Mouse (Mus musculus): Measurements from ENCODE around the gene Dhx8.

Gene Dhx8

DNA sequence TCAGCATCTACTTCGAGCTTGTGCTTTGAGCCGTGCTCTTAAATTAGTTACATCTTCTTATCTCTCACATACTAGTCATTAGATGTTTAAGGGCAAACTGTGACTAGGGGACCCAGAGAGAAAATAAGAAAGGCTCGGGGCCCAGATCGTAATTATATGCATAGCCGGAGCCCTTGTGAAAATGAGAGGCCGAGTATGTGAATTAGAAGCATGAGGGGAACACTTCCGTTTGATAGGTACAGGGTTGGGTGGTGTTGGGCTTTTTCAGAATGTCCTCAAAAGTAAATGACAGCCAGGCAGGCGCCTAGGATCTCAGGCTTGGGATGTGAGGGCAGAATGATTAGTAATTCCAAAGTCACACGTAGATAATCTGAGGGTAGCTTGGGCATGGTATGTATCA lies 877 bp downstream of the Dhx8 start:
- DNase-seq (ENCODE audit: low read depth, low spot score), result no peak

DNA sequence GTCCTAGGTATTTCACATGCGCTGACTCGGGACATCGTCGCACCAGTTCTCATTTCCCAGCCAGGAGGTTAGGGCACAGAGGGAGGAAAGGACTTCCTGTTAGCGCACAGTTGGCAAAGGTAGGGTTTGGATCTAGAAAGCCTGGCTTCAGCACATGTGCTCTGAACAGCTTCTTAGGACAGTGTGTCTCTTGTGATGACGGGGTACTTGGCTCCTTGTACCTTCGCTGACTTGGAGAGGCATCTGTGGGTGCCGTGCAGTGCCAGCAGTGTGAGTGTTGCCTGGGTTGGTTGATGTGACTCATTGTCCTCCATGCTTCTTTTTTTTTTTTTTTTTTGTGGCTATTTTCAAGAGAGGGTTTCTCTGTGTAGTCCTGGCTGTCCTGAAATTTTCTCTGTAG lies 23.9 kb downstream of the Dhx8 start:
- no peak for DNase-seq (ENCODE audit: low read depth, low spot score)

DNA sequence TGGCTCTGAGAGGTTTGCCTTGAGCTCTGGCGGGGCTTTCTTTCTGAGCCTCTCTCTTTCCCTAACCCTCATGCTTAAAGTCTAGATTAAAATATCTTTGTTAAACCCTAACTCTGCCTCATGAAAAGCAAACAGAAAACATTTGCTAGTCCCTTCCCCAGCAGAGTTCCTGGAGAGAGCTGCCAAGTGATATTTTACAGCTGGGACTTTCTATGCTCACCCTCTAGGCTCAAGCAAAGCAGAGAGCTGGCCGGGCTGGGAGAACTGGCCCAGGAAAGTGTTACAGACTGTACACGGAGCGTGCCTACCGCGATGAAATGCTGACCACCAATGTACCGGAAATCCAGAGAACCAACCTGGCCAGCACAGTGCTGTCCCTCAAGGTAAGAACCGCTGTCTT lies 24.6 kb downstream of the Dhx8 start:
- no peak for DNase-seq (ENCODE audit: low read depth, low spot score)

DNA sequence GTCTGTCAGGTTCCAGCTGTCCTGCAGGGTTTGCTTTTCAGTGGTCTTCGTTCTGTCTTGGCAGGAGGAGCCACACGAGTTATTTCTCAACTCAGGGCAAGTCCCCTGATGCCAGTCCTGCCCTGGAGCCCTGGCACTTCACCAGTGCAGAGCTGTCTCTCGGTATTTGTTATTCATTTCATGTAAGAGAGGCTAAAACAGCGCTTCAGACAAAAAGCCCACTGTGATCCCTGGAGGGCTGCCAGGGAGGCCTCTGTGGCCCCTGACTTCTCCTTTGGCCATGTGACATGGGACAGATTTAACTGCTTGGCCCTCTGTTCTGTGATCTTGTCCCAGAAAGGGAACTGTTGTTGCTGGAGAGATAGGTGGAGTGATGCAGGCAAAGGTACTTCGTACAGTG lies 25.7 kb downstream of the Dhx8 start:
- no peak for DNase-seq (ENCODE audit: low read depth, low spot score)

GRCm38 (mm10) chr11:101759530-101759929 lies 26.8 kb downstream of the Dhx8 start:
- no peak for DNase-seq (ENCODE audit: low read depth, low spot score)

GRCm38 (mm10) chr11:101763723-101764122 lies 31.0 kb downstream of the Dhx8 start:
- no peak for DNase-seq (ENCODE audit: low read depth, low spot score)

- no peak for DNase-seq (ENCODE audit: low read depth, low spot score)
Observed at GRCm38 (mm10) chr11:101764546-101764945, 31.8 kb downstream of the Dhx8 start.

DNA sequence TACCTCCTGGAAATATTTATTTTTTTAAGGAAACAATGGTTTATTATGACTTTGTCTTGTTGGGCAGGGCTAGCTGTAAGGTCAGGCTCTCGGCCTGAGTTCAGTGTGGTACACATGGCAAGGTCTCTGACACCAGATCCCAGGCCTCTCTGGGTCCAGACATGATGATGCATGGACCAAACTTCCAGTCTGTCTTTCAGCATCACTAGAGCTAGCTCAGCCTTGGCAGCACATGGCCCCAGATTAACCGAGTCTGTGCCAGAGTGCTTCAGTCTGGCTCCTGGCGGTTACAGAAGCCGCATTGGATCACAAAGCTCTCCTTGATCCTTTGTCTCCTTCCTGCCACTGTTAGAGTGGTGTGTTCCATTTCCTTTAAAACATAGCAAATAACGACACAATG lies 34.6 kb downstream of the Dhx8 start:
- DNase-seq (ENCODE audit: low read depth, low spot score), result no peak

DNA sequence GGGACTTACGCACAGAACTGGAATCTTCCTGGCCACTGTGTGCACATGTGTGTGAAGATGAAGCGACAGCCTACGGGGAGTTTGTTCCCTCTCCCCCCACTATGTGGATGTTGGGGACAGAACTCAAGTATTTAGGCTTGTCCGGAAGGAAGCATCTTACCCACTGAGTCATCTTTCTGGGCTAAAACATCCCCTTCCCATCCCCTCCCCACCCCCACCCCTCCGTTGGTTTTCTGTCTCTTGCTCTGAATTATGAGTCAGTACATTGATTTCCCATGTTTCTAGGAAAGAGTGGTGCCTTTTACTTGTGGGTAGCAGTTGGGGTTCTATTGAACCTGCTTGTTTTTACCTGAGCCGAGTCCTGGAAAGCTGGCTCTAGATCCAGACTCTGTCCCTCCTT lies 36.0 kb downstream of the Dhx8 start:
- DNase-seq (ENCODE audit: low read depth, low spot score), result no peak

GRCm38 (mm10) chr11:101770266-101770665 lies 37.5 kb downstream of the Dhx8 start:
- no peak for DNase-seq (ENCODE audit: low read depth, low spot score)

GRCm38 (mm10) chr11:101772027-101772426 lies 39.3 kb downstream of the Dhx8 start:
- DNase-seq (ENCODE audit: low read depth, low spot score), result no peak

- DNase-seq (ENCODE audit: low read depth, low spot score), result no peak
Observed at GRCm38 (mm10) chr11:101772449-101772848, 39.7 kb downstream of the Dhx8 start.

- no peak for DNase-seq (ENCODE audit: low read depth, low spot score)
Observed at GRCm38 (mm10) chr11:101776846-101777245, 44.1 kb downstream of the Dhx8 start.

DNA sequence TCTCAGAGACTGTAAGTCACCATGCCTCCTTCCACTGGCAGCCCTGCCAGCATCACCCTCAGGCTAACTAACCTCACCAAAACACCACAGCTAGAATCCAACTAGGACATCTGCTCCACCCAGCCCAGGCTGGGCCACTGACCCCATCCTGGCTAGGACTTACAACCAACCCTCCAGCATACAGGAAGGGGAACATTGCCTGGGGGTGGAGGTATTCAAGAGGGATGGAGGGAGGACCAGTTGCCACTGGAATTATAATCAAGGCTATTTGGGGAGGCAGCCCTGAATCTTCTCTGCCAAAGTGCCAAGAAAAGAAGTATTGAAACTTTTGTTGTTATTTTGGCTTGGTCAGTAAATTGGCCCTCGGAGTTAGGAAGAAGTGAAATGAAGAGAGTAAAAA lies 50.4 kb downstream of the Dhx8 start:
- no peak for DNase-seq (ENCODE audit: low read depth, low spot score)

- DNase-seq (ENCODE audit: low read depth, low spot score), result no peak
Observed at GRCm38 (mm10) chr11:101783584-101783983, 50.9 kb downstream of the Dhx8 start.

DNA sequence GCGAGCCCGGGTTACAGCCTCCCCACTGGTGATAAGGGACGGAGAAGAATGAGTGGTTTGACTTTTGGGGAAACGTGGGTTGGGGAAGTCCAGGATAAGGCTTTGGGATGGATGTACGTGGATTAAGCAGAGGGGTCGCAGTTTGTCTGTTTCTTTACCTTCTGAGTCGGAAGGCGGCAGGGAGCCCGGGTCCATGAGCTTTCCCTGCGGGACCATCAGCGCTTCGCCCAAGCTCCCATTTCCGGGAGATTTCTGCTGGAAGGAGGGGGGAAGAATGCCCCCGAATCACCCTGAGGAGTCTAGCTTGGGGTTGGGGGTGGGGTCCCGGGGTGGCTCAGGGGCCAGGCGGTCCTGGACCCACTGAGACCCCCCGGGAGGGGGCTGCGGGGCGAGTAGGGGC lies 51.4 kb downstream of the Dhx8 start:
- DNase-seq (ENCODE audit: low read depth, low spot score), result no peak

GRCm38 (mm10) chr11:101784488-101785142 lies 51.9 kb downstream of the Dhx8 start:
- DNase-seq (ENCODE audit: low read depth, low spot score), result no peak

DNA sequence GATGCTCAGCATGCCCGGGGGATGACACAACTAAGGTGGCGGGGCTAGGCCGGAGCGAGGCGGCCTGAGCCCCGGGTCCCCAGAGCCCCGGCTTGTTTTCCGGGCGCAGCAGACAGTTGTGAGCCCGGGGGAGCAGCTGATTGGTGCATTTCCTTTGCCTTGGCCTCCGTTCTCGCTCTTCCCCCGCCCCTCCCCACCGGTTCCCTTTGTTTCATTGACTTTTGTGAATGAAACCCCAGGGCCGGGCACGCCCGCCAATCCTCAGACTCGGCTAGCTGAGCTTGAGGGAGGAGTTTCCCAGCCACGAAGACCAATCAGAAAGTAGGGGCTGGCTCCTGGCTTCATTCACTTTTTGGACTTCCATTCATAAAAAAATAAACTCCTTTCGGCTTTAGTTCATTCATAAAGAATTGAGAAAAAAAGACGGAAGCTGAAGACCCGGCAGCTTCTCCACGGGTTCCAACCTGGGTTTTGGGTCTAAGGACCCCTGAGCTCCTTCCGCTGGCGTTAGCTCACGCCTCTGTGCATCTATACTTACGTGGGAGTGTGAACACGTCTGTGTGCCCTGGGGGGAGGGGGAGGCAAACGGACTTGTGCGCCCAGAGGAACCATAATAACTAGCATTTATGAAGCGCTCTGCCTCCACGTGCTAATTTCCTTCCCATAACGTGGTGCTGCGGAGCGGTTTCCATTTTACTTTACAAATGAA lies 52.6 kb downstream of the Dhx8 start, which contains the start of gene Etv4:
Gene Etv4, minus strand, starts transcription at position 229 of the 709 bp plus-strand sequence.
- no peak for DNase-seq (ENCODE audit: low read depth, low spot score)

GRCm38 (mm10) chr11:101785852-101786205 lies 53.1 kb downstream of the Dhx8 start:
- no peak for DNase-seq (ENCODE audit: low read depth, low spot score)

GRCm38 (mm10) chr11:101786651-101787050 lies 53.9 kb downstream of the Dhx8 start:
- no peak for DNase-seq (ENCODE audit: low read depth, low spot score)

GRCm38 (mm10) chr11:101787432-101787831 lies 54.7 kb downstream of the Dhx8 start:
- no peak for DNase-seq (ENCODE audit: low read depth, low spot score)

DNA sequence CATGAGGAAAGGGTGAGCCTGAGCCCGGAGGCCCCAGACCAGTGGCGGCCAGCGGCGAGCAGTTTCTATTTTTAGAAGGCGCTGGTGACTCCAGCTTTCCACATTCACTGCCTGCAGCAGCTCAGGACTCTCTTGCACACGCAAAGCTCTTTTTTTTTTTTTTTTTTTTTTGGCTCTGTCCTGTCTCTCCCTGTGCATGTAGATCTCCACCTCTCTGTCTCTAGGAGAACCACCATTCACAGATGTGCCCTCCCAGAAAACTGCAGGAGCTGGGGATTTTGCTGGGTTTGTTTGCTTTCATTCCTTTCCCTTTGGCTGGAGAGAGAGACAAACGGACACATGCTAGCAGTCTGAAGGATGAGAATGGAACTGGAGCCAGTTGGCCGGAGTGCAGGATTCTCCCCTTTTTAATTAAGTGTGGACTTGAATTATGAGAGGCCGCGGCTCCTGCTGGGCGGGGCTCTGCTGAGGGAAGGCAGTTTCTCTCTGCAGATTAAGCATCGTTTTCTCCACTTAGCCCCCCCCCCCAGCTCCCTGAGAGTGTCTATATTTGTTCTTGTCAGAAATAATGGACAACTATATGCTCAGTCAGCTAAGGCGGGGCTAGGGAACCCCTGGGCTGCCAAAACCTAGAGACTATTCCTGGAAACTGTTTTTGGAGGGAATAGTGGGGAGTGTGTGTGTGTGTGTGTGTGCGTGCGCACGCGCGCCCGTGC lies 58.2 kb downstream of the Dhx8 start:
- DNase-seq (ENCODE audit: low read depth, low spot score), result no peak

DNA sequence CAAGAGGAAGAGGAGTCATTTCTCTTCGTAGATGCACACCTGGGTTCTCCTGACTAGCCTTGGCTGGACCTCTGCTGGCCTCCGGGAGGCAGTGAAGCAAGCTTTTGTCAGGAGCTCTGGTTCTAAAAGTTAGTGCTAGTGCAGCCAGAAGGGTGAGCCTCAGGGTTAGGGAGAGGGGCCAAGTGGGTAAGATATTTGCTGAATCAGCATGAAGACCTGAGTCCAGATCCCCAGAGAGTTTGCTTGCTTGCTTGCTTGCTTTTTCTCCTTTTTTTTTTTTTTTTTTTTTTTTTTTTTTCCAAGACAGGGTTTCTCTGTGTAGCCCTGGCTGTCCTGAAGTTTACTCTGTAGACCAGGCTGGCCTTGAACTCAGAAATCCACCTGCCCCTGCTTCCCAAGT lies 64.6 kb downstream of the Dhx8 start:
- no peak for DNase-seq (ENCODE audit: low read depth, low spot score)
